10 mouse cellular contexts compared by ENCODE assay signal in genomic region chr11:43344767-43345561, GRCm38 (mm10).
DNase-seq lines count a peak whose midpoint lies in the region; ATAC-seq and TF ChIP-seq lines count a peak whose summit lies in the region.
"Had no signal": no experiment of that assay in that cellular context is flagged by ENCODE, and none has a peak within 500 bp of the region (broad histone marks: within the 10 kb centered on the region; RNA-seq: fewer than 3 reads in every experiment).

No protein-coding gene starts in this region.

- H3K9me3 ChIP-seq in embryonic facial prominence, embryonic 11.5 days (replicated peaks; ENCODE audit: control insufficient read depth, low read length): no peaks in the 10 kb centered on the region
- H3K9me3 ChIP-seq in embryonic facial prominence, embryonic 10.5 days: no peaks in the 10 kb centered on the region
- H3K9me3 ChIP-seq in lung, postnatal 0 days (ENCODE audit: low read length): no peaks in the 10 kb centered on the region
- H3K9me3 ChIP-seq in limb, embryonic 10.5 days (replicated peaks): no peaks in the 10 kb centered on the region

- no peaks in the 10 kb centered on the region for H3K36me3 ChIP-seq in embryonic facial prominence, embryonic 11.5 days (replicated peaks; ENCODE audit: control insufficient read depth, insufficient read depth, low read depth, low read length)
- no peaks in the 10 kb centered on the region for H3K36me3 ChIP-seq in embryonic facial prominence, embryonic 10.5 days (replicated peaks)
- no peaks in the 10 kb centered on the region for H3K36me3 ChIP-seq in lung, postnatal 0 days (ENCODE audit: insufficient read depth, low read length)
- no peaks in the 10 kb centered on the region for H3K36me3 ChIP-seq in limb, embryonic 10.5 days

- peak; percentile 98 for TF ChIP-seq EP300 in lung, postnatal 0 days (IDR thresholded peaks at IDR 0.05)

- DNase-seq in embryonic facial prominence, embryonic 11.5 days (ENCODE audit: low spot score): peak; percentile 18
- DNase-seq in embryonic facial prominence, embryonic 10.5 days (ENCODE audit: low spot score): no peak
- DNase-seq in urinary bladder, postnatal 14 days (ENCODE audit: low spot score): peak; percentile 9
- no peak for DNase-seq in urinary bladder, postnatal 10 days (ENCODE audit: low spot score)
- DNase-seq in lung, postnatal 0 days (ENCODE audit: low spot score): peak; percentile 79
- DNase-seq in gastrocnemius, postnatal 25 days: no peak
- DNase-seq in limb, embryonic 10.5 days (ENCODE audit: low spot score): no peak
- DNase-seq in layer of hippocampus, adult 9-11 months: no peak
- DNase-seq: adrenal gland, postnatal 36 days; B cell, adult 2 months had no signal

- no peak overlapping the region for H3K27ac ChIP-seq in embryonic facial prominence, embryonic 11.5 days (replicated peaks; ENCODE audit: low read depth, low read length)
- no peak overlapping the region for H3K27ac ChIP-seq in embryonic facial prominence, embryonic 10.5 days (replicated peaks)
- H3K27ac ChIP-seq in lung, postnatal 0 days (ENCODE audit: low read length): peak overlapping the region; percentile 76
- H3K27ac ChIP-seq in limb, embryonic 10.5 days: no peak overlapping the region

- no peaks in the 10 kb centered on the region for H3K27me3 ChIP-seq in embryonic facial prominence, embryonic 11.5 days (ENCODE audit: control insufficient read depth, insufficient read depth, low read length)
- no peaks in the 10 kb centered on the region for H3K27me3 ChIP-seq in embryonic facial prominence, embryonic 10.5 days (replicated peaks; ENCODE audit: low read depth, poor library complexity, severe bottlenecking)
- no peaks in the 10 kb centered on the region for H3K27me3 ChIP-seq in lung, postnatal 0 days (replicated peaks; ENCODE audit: insufficient read depth, low read length)
- H3K27me3 ChIP-seq in limb, embryonic 10.5 days (ENCODE audit: low read depth, poor library complexity, severe bottlenecking): no peaks in the 10 kb centered on the region

- ATAC-seq in embryonic facial prominence, embryonic 11.5 days (replicated peaks; ENCODE audit: insufficient number of reproducible peaks, low FRiP score, low TSS enrichment, low read depth): no peak
- ATAC-seq in lung, postnatal 0 days: peak; percentile 94

- no peak overlapping the region for H3K4me2 ChIP-seq in embryonic facial prominence, embryonic 11.5 days (ENCODE audit: low read depth, low read length)
- peak overlapping the region; percentile 32 for H3K4me2 ChIP-seq in lung, postnatal 0 days (replicated peaks; ENCODE audit: low read depth, low read length)

- H3K4me3 ChIP-seq in embryonic facial prominence, embryonic 11.5 days (ENCODE audit: low read depth, low read length): no peak overlapping the region
- H3K4me3 ChIP-seq in embryonic facial prominence, embryonic 10.5 days: no peak overlapping the region
- no peak overlapping the region for H3K4me3 ChIP-seq in lung, postnatal 0 days (ENCODE audit: low read depth, low read length)
- H3K4me3 ChIP-seq in limb, embryonic 10.5 days: no peak overlapping the region

- TF ChIP-seq CTCF in lung, postnatal 0 days (IDR thresholded peaks at IDR 0.05): no peak

- H3K4me1 ChIP-seq in embryonic facial prominence, embryonic 11.5 days (ENCODE audit: control insufficient read depth, insufficient read depth, low read length): no peaks in the 10 kb centered on the region
- peaks cover 18% of the 10 kb centered on the region for H3K4me1 ChIP-seq in embryonic facial prominence, embryonic 10.5 days
- H3K4me1 ChIP-seq in lung, postnatal 0 days (ENCODE audit: insufficient read depth, low read depth, low read length): no peaks in the 10 kb centered on the region
- no peaks in the 10 kb centered on the region for H3K4me1 ChIP-seq in limb, embryonic 10.5 days

- 39% methylated on average over 14 of the region's 14 CpGs for WGBS in embryonic facial prominence, embryonic 11.5 days
- WGBS in embryonic facial prominence, embryonic 10.5 days: 47% methylated on average over 14 of the region's 14 CpGs
- WGBS in lung, postnatal 0 days: 24% methylated on average over 14 of the region's 14 CpGs
- 67% methylated on average over 14 of the region's 14 CpGs for WGBS in limb, embryonic 10.5 days

- H3K9ac ChIP-seq in embryonic facial prominence, embryonic 11.5 days (replicated peaks; ENCODE audit: low read length): no peak overlapping the region
- H3K9ac ChIP-seq in lung, postnatal 0 days (replicated peaks; ENCODE audit: low read depth): no peak overlapping the region

Comparison
In these comparisons a context has a peak if more than half of its experiments do, and no peak if none do; other contexts are left out.
1. DNase-seq: peak in embryonic facial prominence, embryonic 11.5 days (single experiment), urinary bladder, postnatal 14 days (single experiment) and lung, postnatal 0 days (single experiment); none in embryonic facial prominence, embryonic 10.5 days (single experiment), urinary bladder, postnatal 10 days (single experiment), gastrocnemius, postnatal 25 days (single experiment), limb, embryonic 10.5 days (single experiment) and layer of hippocampus, adult 9-11 months (single experiment).